Mouse (Mus musculus): Measurements from ENCODE around the gene D930020B18Rik.

DNA sequence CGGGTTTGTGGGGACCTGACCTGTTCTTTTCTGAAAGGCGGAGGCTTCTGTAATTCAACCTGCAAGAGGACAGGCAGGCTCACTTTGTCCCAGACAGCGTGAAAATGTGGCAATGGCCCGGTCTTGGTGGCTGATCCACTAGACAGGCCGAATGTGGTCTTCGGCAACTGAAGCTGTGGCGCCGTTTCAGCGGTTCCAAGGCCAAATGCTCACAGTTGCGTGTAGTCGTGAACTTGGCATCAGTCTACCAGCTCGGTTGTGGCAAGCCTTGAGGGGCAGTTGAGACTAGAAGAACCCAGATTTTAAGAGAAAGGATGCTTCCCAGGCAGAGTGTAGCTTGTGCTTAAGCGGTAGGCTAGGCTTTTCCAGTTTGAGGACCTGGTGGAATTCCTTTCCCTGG is 79.3 kb downstream of the D930020B18Rik start:
- TF ChIP-seq CTCF (IDR thresholded peaks at IDR 0.05; ENCODE audit: extremely low read depth, insufficient read depth, insufficient read length, insufficient replicate concordance) (no peak), POLR2A (IDR thresholded peaks at IDR 0.05; ENCODE audit: low read depth, low read length) (no peak)
